Mouse (Mus musculus): ENCODE results near the gene Axin2.

- TF ChIP-seq CTCF (IDR thresholded peaks at IDR 0.05; ENCODE audit: borderline replicate concordance, insufficient read depth, low read depth, low read length) (no peak), POLR2A (IDR thresholded peaks at IDR 0.05; ENCODE audit: borderline replicate concordance, insufficient read depth, low read length) (0 out of 2 replicates have a peak, but pooled peaks have one; percentile 12)
These were observed at the start of gene Axin2 for GRCm38 (mm10) chr11:108920158-108920635.

Data from cerebellum, adult 2 months (tissue).